Mouse (Mus musculus): ENCODE results near the gene Tbata.

- no peak for TF ChIP-seq HCFC1 (IDR thresholded peaks at IDR 0.05; ENCODE audit: borderline replicate concordance, insufficient read depth, low read length)
- no peak for TF ChIP-seq ZC3H11A (IDR thresholded peaks at IDR 0.05; ENCODE audit: borderline replicate concordance, low read depth, low read length)
- no peak for TF ChIP-seq ZNF384 (IDR thresholded peaks at IDR 0.05; ENCODE audit: low read depth, low read length)
- TF ChIP-seq CHD2 (IDR thresholded peaks at IDR 0.05; ENCODE audit: low read depth, low read length) = no peak
- TF ChIP-seq MAFK (IDR thresholded peaks at IDR 0.05; ENCODE audit: insufficient read depth, low read depth, low read length) = no peak
Observed at GRCm38 (mm10) chr10:61167333-61168096, 4.2 kb upstream of the Tbata start.
